ENCODE assay signal across 9 mouse cellular contexts in genomic region chr17:56119431-56119830, GRCm38 (mm10). TPM values are rescaled to one million over a fixed set of nuclear protein-coding genes. Genes with fewer than 3 reads are reported as not detected.
DNase-seq lines count a peak whose midpoint lies in the region; ATAC-seq and TF ChIP-seq lines count a peak whose summit lies in the region.
"Had no signal": no experiment of that assay in that cellular context is flagged by ENCODE, and none has a peak within 500 bp of the region (broad histone marks: within the 10 kb centered on the region; RNA-seq: fewer than 3 reads in every experiment).

No protein-coding gene starts in this region.

- H3K4me2 ChIP-seq in liver, embryonic 12.5 days = peak overlapping the region; percentile 31
- H3K4me2 ChIP-seq in liver, embryonic 11.5 days = no peak overlapping the region; the same call in 1 of the 2 replicates

- no peak for TF ChIP-seq EP300 in heart, adult 2 months (IDR thresholded peaks at IDR 0.05; ENCODE audit: insufficient read depth, low read depth, low read length)

- peaks cover 7% of the 10 kb centered on the region for H3K9me3 ChIP-seq in liver, embryonic 12.5 days (replicated peaks)
- H3K9me3 ChIP-seq in liver, embryonic 11.5 days (ENCODE audit: control insufficient read depth, low read length) = peaks cover 7% of the 10 kb centered on the region

- no peaks in the 10 kb centered on the region for H3K36me3 ChIP-seq in heart, adult 2 months (ENCODE audit: control insufficient read depth, insufficient read depth, low read length)
- H3K36me3 ChIP-seq in liver, embryonic 12.5 days = peaks cover 7% of the 10 kb centered on the region; the same call in 1 of the 2 replicates
- H3K36me3 ChIP-seq in liver, embryonic 11.5 days (ENCODE audit: control insufficient read depth, insufficient read depth, low read length) = no peaks in the 10 kb centered on the region
- no peaks in the 10 kb centered on the region for H3K36me3 ChIP-seq in small intestine, adult 2 months (ENCODE audit: control insufficient read depth, insufficient read depth, low read length)

- intact Hi-C loops in heart, adult 2 months (cut with DNase I) = no loop called here

- H3K27ac ChIP-seq in heart, adult 2 months = peak overlapping the region; percentile 90
- H3K27ac ChIP-seq in liver, embryonic 12.5 days = no peak overlapping the region
- H3K27ac ChIP-seq in liver, embryonic 11.5 days (ENCODE audit: low read depth, low read length) = no peak overlapping the region
- H3K27ac ChIP-seq in small intestine, adult 2 months (ENCODE audit: insufficient read depth, low read depth, low read length) = no peak overlapping the region

- ATAC-seq in liver, embryonic 12.5 days = no peak
- no peak for ATAC-seq in liver, embryonic 11.5 days (replicated peaks; ENCODE audit: low FRiP score)
- 0 out of 2 replicates have a peak, but pooled peaks have one; percentile 4 for ATAC-seq in granulocyte monocyte progenitor cell, adult 5-6 weeks (replicated peaks; ENCODE audit: poor library complexity, severe bottlenecking)

- TF ChIP-seq POLR2A in heart, adult 2 months (IDR thresholded peaks at IDR 0.05; ENCODE audit: insufficient read depth, low read depth, low read length) = 0 out of 2 replicates have a peak, but pooled peaks have one; percentile 17
- no peak for TF ChIP-seq POLR2A in small intestine, adult 2 months (IDR thresholded peaks at IDR 0.05; ENCODE audit: low read depth, low read length)

- H3K27me3 ChIP-seq in heart, adult 2 months (ENCODE audit: control insufficient read depth, insufficient read depth, low read length) = no peaks in the 10 kb centered on the region
- peaks cover 98% of the 10 kb centered on the region for H3K27me3 ChIP-seq in liver, embryonic 12.5 days (replicated peaks)
- H3K27me3 ChIP-seq in liver, embryonic 11.5 days (replicated peaks; ENCODE audit: control insufficient read depth, insufficient read depth, low read length) = peaks cover 72% of the 10 kb centered on the region
- H3K27me3 ChIP-seq in small intestine, adult 2 months (ENCODE audit: control insufficient read depth, insufficient read depth, low read length) = no peaks in the 10 kb centered on the region

- no peaks in the 10 kb centered on the region for H3K79me2 ChIP-seq in heart, adult 2 months (replicated peaks; ENCODE audit: control insufficient read depth, insufficient read depth, low read length)

- 33% methylated on average over 12 of the region's 12 CpGs for WGBS in heart, adult 2 months
- WGBS in liver, embryonic 12.5 days (ENCODE audit: insufficient replicate concordance) = 34% methylated on average over 12 of the region's 12 CpGs
- WGBS in liver, embryonic 11.5 days = 42% methylated on average over 12 of the region's 12 CpGs
- WGBS in small intestine, adult 2 months = 36% methylated on average over 12 of the region's 12 CpGs

- DNase-seq in heart, adult 2 months = no peak
- no peak for DNase-seq in heart, adult 8-10 months (ENCODE audit: low spot score)
- no peak for DNase-seq in liver, embryonic 11.5 days (ENCODE audit: low spot score)
- no peak for DNase-seq in adrenal gland, postnatal 4 days (ENCODE audit: low spot score in 2 of 2)
- DNase-seq in left cerebral cortex, adult 11 months (ENCODE audit: low spot score) = no peak
- DNase-seq: lung, embryonic 14.5 days had no signal

- H3K4me1 ChIP-seq in heart, adult 2 months (ENCODE audit: control insufficient read depth, insufficient read depth, low read length) = peaks cover 1% of the 10 kb centered on the region
- peaks cover 28% of the 10 kb centered on the region for H3K4me1 ChIP-seq in liver, embryonic 12.5 days
- H3K4me1 ChIP-seq in liver, embryonic 11.5 days (replicated peaks; ENCODE audit: control insufficient read depth, insufficient read depth, low read length) = peaks cover 10% of the 10 kb centered on the region; the same call in 1 of the 2 replicates
- peaks cover 22% of the 10 kb centered on the region for H3K4me1 ChIP-seq in small intestine, adult 2 months (ENCODE audit: control insufficient read depth, insufficient read depth, insufficient read length, low read length)

- no peak for TF ChIP-seq CTCF in heart, adult 2 months (IDR thresholded peaks at IDR 0.05)
- TF ChIP-seq CTCF in small intestine, adult 2 months (IDR thresholded peaks at IDR 0.05; ENCODE audit: extremely low read depth, insufficient read length, insufficient replicate concordance, low read depth, low read length) = no peak

- peak overlapping the region; percentile 67 for H3K9ac ChIP-seq in heart, adult 2 months (ENCODE audit: low read depth, low read length)
- no peak overlapping the region for H3K9ac ChIP-seq in liver, embryonic 12.5 days
- no peak overlapping the region for H3K9ac ChIP-seq in liver, embryonic 11.5 days (ENCODE audit: low read depth, low read length)
- H3K9ac ChIP-seq: lung, embryonic 14.5 days had no signal

- H3K4me3 ChIP-seq in heart, adult 2 months = peak overlapping the region; percentile 50; the same call in 1 of the 2 replicates
- no peak overlapping the region for H3K4me3 ChIP-seq in liver, embryonic 12.5 days
- H3K4me3 ChIP-seq in liver, embryonic 11.5 days (ENCODE audit: low read depth, low read length) = no peak overlapping the region
- peak overlapping the region; percentile 54; the same call in 1 of the 2 replicates for H3K4me3 ChIP-seq in small intestine, adult 2 months (ENCODE audit: low read depth, low read length)

RNA-seq across cellular contexts. Expression of gene Plin5, which starts 2.0 kb away (rescaled TPM):
- total RNA-seq in heart, adult 2 months (2021) = 100 to 1,000 TPM; 159 to 160 TPM
- polyA plus RNA-seq in heart, adult 2 months (2012; rRNA removed) = 112 and 170 TPM in 2 replicates
- total RNA-seq in heart, adult 8-10 months (2022) = 100 to 1,000 TPM; 110 to 160 (median 150) TPM
- 0.25 and 0.38 TPM in 2 replicates for polyA plus RNA-seq in liver, embryonic 12.5 days (2016; fragmentation: Nextera tagmentation; extraction: Ambion mirVana)
- 0.43 and 0.68 TPM in 2 replicates for polyA plus RNA-seq in liver, embryonic 11.5 days (2014; fragmentation: Nextera tagmentation; extraction: Ambion mirVana)
- not detected in 2 replicates for total RNA-seq in granulocyte monocyte progenitor cell, adult 5-6 weeks (2014; fragmentation: Nextera tagmentation)
- total RNA-seq in granulocyte monocyte progenitor cell, adult 5-6 weeks (2017) = 0.09 TPM in 1 of 2 replicates, not detected in the other
- polyA plus RNA-seq in small intestine, adult 2 months (2012; rRNA removed) = 0.04 and 0.05 TPM in 2 replicates
- 10 to 100 TPM; 23.1 to 30.6 TPM for total RNA-seq in adrenal gland, postnatal 4 days (2021)

RNA-seq across cellular contexts. Expression of gene Lrg1, which starts 2.4 kb away (rescaled TPM):
- 10 to 100 TPM; 57.0 to 74.6 TPM for total RNA-seq in heart, adult 2 months (2021)
- polyA plus RNA-seq in heart, adult 2 months (2012; rRNA removed) = 38.2 and 77.7 TPM in 2 replicates
- total RNA-seq in heart, adult 8-10 months (2022) = 10 to 100 TPM; 47.5 to 68.7 (median 60.4) TPM
- 0.27 and 0.48 TPM in 2 replicates for polyA plus RNA-seq in liver, embryonic 12.5 days (2016; fragmentation: Nextera tagmentation; extraction: Ambion mirVana)
- 0.23 and 0.34 TPM in 2 replicates for polyA plus RNA-seq in liver, embryonic 11.5 days (2014; fragmentation: Nextera tagmentation; extraction: Ambion mirVana)
- total RNA-seq in granulocyte monocyte progenitor cell, adult 5-6 weeks (2014; fragmentation: Nextera tagmentation) = 0.45 and 0.96 TPM in 2 replicates
- total RNA-seq in granulocyte monocyte progenitor cell, adult 5-6 weeks (2017) = 0.69 and 2.6 TPM in 2 replicates
- 10.6 and 28.7 TPM in 2 replicates for polyA plus RNA-seq in small intestine, adult 2 months (2012; rRNA removed)
- 10 to 100 TPM in 1 of 2 experiments, 1 to 10 TPM in 1; 5.5 to 10.1 TPM for total RNA-seq in adrenal gland, postnatal 4 days (2021)

RNA-seq across cellular contexts. Expression of gene Plin4, which starts 9.8 kb away (rescaled TPM):
- 100 to 1,000 TPM; 151 to 170 TPM for total RNA-seq in heart, adult 2 months (2021)
- polyA plus RNA-seq in heart, adult 2 months (2012; rRNA removed) = 114 and 167 TPM in 2 replicates
- 100 to 1,000 TPM; 140 to 200 (median 164) TPM for total RNA-seq in heart, adult 8-10 months (2022)
- polyA plus RNA-seq in liver, embryonic 12.5 days (2016; fragmentation: Nextera tagmentation; extraction: Ambion mirVana) = 0.05 and 0.06 TPM in 2 replicates
- 0.14 TPM in 1 of 2 replicates, not detected in the other for polyA plus RNA-seq in liver, embryonic 11.5 days (2014; fragmentation: Nextera tagmentation; extraction: Ambion mirVana)
- not detected in 2 replicates for total RNA-seq in granulocyte monocyte progenitor cell, adult 5-6 weeks (2014; fragmentation: Nextera tagmentation)
- not detected in 2 replicates for total RNA-seq in granulocyte monocyte progenitor cell, adult 5-6 weeks (2017)
- polyA plus RNA-seq in small intestine, adult 2 months (2012; rRNA removed) = 6.2 and 8.9 TPM in 2 replicates
- 10 to 100 TPM; 29.9 to 37.0 TPM for total RNA-seq in adrenal gland, postnatal 4 days (2021)

RNA-seq across cellular contexts. Expression of gene Sema6b, which starts 20.7 kb away (rescaled TPM):
- 10 to 100 TPM in 1 of 2 experiments, 1 to 10 TPM in 1; 8.9 to 12.6 TPM for total RNA-seq in heart, adult 2 months (2021)
- 5.3 and 8.6 TPM in 2 replicates for polyA plus RNA-seq in heart, adult 2 months (2012; rRNA removed)
- 10 to 100 TPM in 1 of 4 experiments, 1 to 10 TPM in 3; 5.4 to 10.4 (median 8.6) TPM for total RNA-seq in heart, adult 8-10 months (2022)
- 1.5 and 1.7 TPM in 2 replicates for polyA plus RNA-seq in liver, embryonic 12.5 days (2016; fragmentation: Nextera tagmentation; extraction: Ambion mirVana)
- polyA plus RNA-seq in liver, embryonic 11.5 days (2014; fragmentation: Nextera tagmentation; extraction: Ambion mirVana) = 1.4 and 1.5 TPM in 2 replicates
- total RNA-seq in granulocyte monocyte progenitor cell, adult 5-6 weeks (2014; fragmentation: Nextera tagmentation) = 4.3 and 5.1 TPM in 2 replicates
- total RNA-seq in granulocyte monocyte progenitor cell, adult 5-6 weeks (2017) = 6.0 and 7.7 TPM in 2 replicates
- polyA plus RNA-seq in small intestine, adult 2 months (2012; rRNA removed) = 6.4 and 12.2 TPM in 2 replicates
- total RNA-seq in adrenal gland, postnatal 4 days (2021) = 10 to 100 TPM in 1 of 2 experiments, 1 to 10 TPM in 1; 9.6 to 12.2 TPM

RNA-seq across cellular contexts. Expression of gene Hdgfl2, which starts 40.0 kb away (rescaled TPM):
- 10 to 100 TPM; 32.5 to 35.0 TPM for total RNA-seq in heart, adult 2 months (2021)
- 30.2 and 31.5 TPM in 2 replicates for polyA plus RNA-seq in heart, adult 2 months (2012; rRNA removed)
- 10 to 100 TPM; 30.6 to 41.4 (median 35.2) TPM for total RNA-seq in heart, adult 8-10 months (2022)
- 86.7 and 89.4 TPM in 2 replicates for polyA plus RNA-seq in liver, embryonic 12.5 days (2016; fragmentation: Nextera tagmentation; extraction: Ambion mirVana)
- 111 and 119 TPM in 2 replicates for polyA plus RNA-seq in liver, embryonic 11.5 days (2014; fragmentation: Nextera tagmentation; extraction: Ambion mirVana)
- total RNA-seq in granulocyte monocyte progenitor cell, adult 5-6 weeks (2014; fragmentation: Nextera tagmentation) = 70.7 and 83.3 TPM in 2 replicates
- total RNA-seq in granulocyte monocyte progenitor cell, adult 5-6 weeks (2017) = 65.1 and 77.6 TPM in 2 replicates
- polyA plus RNA-seq in small intestine, adult 2 months (2012; rRNA removed) = 23.1 and 24.2 TPM in 2 replicates
- total RNA-seq in adrenal gland, postnatal 4 days (2021) = 10 to 100 TPM; 73.1 to 85.1 TPM

Comparison
In these comparisons a context has a peak if more than half of its experiments do, and no peak if none do; other contexts are left out.
1. H3K4me3 ChIP-seq: peak in heart, adult 2 months (single experiment) and small intestine, adult 2 months (single experiment); none in liver, embryonic 12.5 days (single experiment) and liver, embryonic 11.5 days (single experiment).
2. RNA of gene Plin5, which starts 2.0 kb away (total RNA-seq): 159 to 160 TPM in heart, adult 2 months, 110 to 160 TPM in heart, adult 8-10 months and 23.1 to 30.6 TPM in adrenal gland, postnatal 4 days; 0.09 TPM in granulocyte monocyte progenitor cell, adult 5-6 weeks; every median in the first group is over 10 times any median in the second.
3. RNA of gene Lrg1, which starts 2.4 kb away (total RNA-seq): 57.0 to 74.6 TPM in heart, adult 2 months and 47.5 to 68.7 TPM in heart, adult 8-10 months; 5.5 to 10.1 TPM in adrenal gland, postnatal 4 days and 0.45 to 2.6 TPM in granulocyte monocyte progenitor cell, adult 5-6 weeks; every median in the first group is over 4 times any median in the second.
4. RNA of gene Plin4, which starts 9.8 kb away (total RNA-seq): 140 to 200 TPM in heart, adult 8-10 months, 151 to 170 TPM in heart, adult 2 months and 29.9 to 37.0 TPM in adrenal gland, postnatal 4 days; not detected in granulocyte monocyte progenitor cell, adult 5-6 weeks; every median in the first group is over 10 times any median in the second.